Mouse (Mus musculus): Measurements from ENCODE around the gene Stk33. TPM values are rescaled to one million over a fixed set of nuclear protein-coding genes. Genes with fewer than 3 reads are reported as not detected.
A peak's percentile ranks its signal among the peaks of the same experiment; 100 is the strongest.

The Stk33 gene
- polyA plus RNA-seq, 1 experiment = not detected

GRCm38 (mm10) chr7:109265606-109266005 lies 173.3 kb downstream of the Stk33 start:
- TF ChIP-seq CTCF (IDR thresholded peaks at IDR 0.05; ENCODE audit: low read depth, low read length) = no peak
- no peak for TF ChIP-seq POLR2A (IDR thresholded peaks at IDR 0.05; ENCODE audit: borderline replicate concordance, low read depth, low read length)
- H3K4me1 ChIP-seq (ENCODE audit: control insufficient read depth, insufficient read depth, low read length) = no peaks in the 10 kb centered on the region

GRCm38 (mm10) chr7:109255506-109256352 lies 183.2 kb downstream of the Stk33 start:
- TF ChIP-seq POLR2A (IDR thresholded peaks at IDR 0.05; ENCODE audit: borderline replicate concordance, low read depth, low read length) = no peak
- TF ChIP-seq CTCF (IDR thresholded peaks at IDR 0.05; ENCODE audit: low read depth, low read length) = peak; percentile 54
- Histone ChIP-seq H3K27ac (ENCODE audit: insufficient read depth, low read depth, low read length) (no peak overlapping the region), H3K4me1 (ENCODE audit: control insufficient read depth, insufficient read depth, low read length) (no peaks in the 10 kb centered on the region), H3K4me3 (ENCODE audit: insufficient read depth, low read length) (no peak overlapping the region)

More at GRCm38 (mm10) chr7:109265606-109266005, 173.3 kb downstream of the Stk33 start:
- H3K27ac ChIP-seq (ENCODE audit: insufficient read depth, low read depth, low read length) = no peak overlapping the region
- H3K4me3 ChIP-seq (ENCODE audit: insufficient read depth, low read length) = no peak overlapping the region

- Histone ChIP-seq H3K4me1 (ENCODE audit: control insufficient read depth, insufficient read depth, low read length) (no peaks in the 10 kb centered on the region), H3K27ac (ENCODE audit: insufficient read depth, low read depth, low read length) (no peak overlapping the region), H3K4me3 (ENCODE audit: insufficient read depth, low read length) (no peak overlapping the region)
- TF ChIP-seq POLR2A (IDR thresholded peaks at IDR 0.05; ENCODE audit: borderline replicate concordance, low read depth, low read length) (no peak), CTCF (IDR thresholded peaks at IDR 0.05; ENCODE audit: low read depth, low read length) (no peak)
Observed at GRCm38 (mm10) chr7:109251418-109251817, 187.5 kb downstream of the Stk33 start.

GRCm38 (mm10) chr7:109244776-109245175 lies 194.1 kb downstream of the Stk33 start:
- Histone ChIP-seq H3K27ac (ENCODE audit: insufficient read depth, low read depth, low read length) (no peak overlapping the region), H3K4me1 (ENCODE audit: control insufficient read depth, insufficient read depth, low read length) (no peaks in the 10 kb centered on the region), H3K4me3 (ENCODE audit: insufficient read depth, low read length) (no peak overlapping the region)
- TF ChIP-seq CTCF (IDR thresholded peaks at IDR 0.05; ENCODE audit: low read depth, low read length) (no peak), POLR2A (IDR thresholded peaks at IDR 0.05; ENCODE audit: borderline replicate concordance, low read depth, low read length) (no peak)

GRCm38 (mm10) chr7:109241313-109241712 lies 197.6 kb downstream of the Stk33 start:
- H3K27ac ChIP-seq (ENCODE audit: insufficient read depth, low read depth, low read length) = no peak overlapping the region
- H3K4me1 ChIP-seq (ENCODE audit: control insufficient read depth, insufficient read depth, low read length) = no peaks in the 10 kb centered on the region
- H3K4me3 ChIP-seq (ENCODE audit: insufficient read depth, low read length) = no peak overlapping the region
- TF ChIP-seq CTCF (IDR thresholded peaks at IDR 0.05; ENCODE audit: low read depth, low read length) (no peak), POLR2A (IDR thresholded peaks at IDR 0.05; ENCODE audit: borderline replicate concordance, low read depth, low read length) (no peak)

GRCm38 (mm10) chr7:109239346-109239745 lies 199.5 kb downstream of the Stk33 start:
- Histone ChIP-seq H3K27ac (ENCODE audit: insufficient read depth, low read depth, low read length) (no peak overlapping the region), H3K4me1 (ENCODE audit: control insufficient read depth, insufficient read depth, low read length) (no peaks in the 10 kb centered on the region), H3K4me3 (ENCODE audit: insufficient read depth, low read length) (no peak overlapping the region)
- no peak for TF ChIP-seq CTCF (IDR thresholded peaks at IDR 0.05; ENCODE audit: low read depth, low read length)

GRCm38 (mm10) chr7:109238724-109239123 lies 200.2 kb downstream of the Stk33 start:
- Histone ChIP-seq H3K4me3 (ENCODE audit: insufficient read depth, low read length) (no peak overlapping the region), H3K27ac (ENCODE audit: insufficient read depth, low read depth, low read length) (no peak overlapping the region), H3K4me1 (ENCODE audit: control insufficient read depth, insufficient read depth, low read length) (no peaks in the 10 kb centered on the region)
- no peak for TF ChIP-seq CTCF (IDR thresholded peaks at IDR 0.05; ENCODE audit: low read depth, low read length)
- no peak for TF ChIP-seq POLR2A (IDR thresholded peaks at IDR 0.05; ENCODE audit: borderline replicate concordance, low read depth, low read length)

GRCm38 (mm10) chr7:109234882-109235640 lies 203.8 kb downstream of the Stk33 start:
- Histone ChIP-seq H3K4me3 (ENCODE audit: insufficient read depth, low read length) (no peak overlapping the region), H3K4me1 (ENCODE audit: control insufficient read depth, insufficient read depth, low read length) (no peaks in the 10 kb centered on the region), H3K27ac (ENCODE audit: insufficient read depth, low read depth, low read length) (no peak overlapping the region)
- TF ChIP-seq POLR2A (IDR thresholded peaks at IDR 0.05; ENCODE audit: borderline replicate concordance, low read depth, low read length) (no peak), CTCF (IDR thresholded peaks at IDR 0.05; ENCODE audit: low read depth, low read length) (no peak)

- H3K27ac ChIP-seq (ENCODE audit: insufficient read depth, low read depth, low read length) = no peak overlapping the region
- no peak for TF ChIP-seq CTCF (IDR thresholded peaks at IDR 0.05; ENCODE audit: low read depth, low read length)
- TF ChIP-seq POLR2A (IDR thresholded peaks at IDR 0.05; ENCODE audit: borderline replicate concordance, low read depth, low read length) = no peak
- H3K4me3 ChIP-seq (ENCODE audit: insufficient read depth, low read length) = no peak overlapping the region
- H3K4me1 ChIP-seq (ENCODE audit: control insufficient read depth, insufficient read depth, low read length) = no peaks in the 10 kb centered on the region
Observed at GRCm38 (mm10) chr7:109234476-109234875, 204.4 kb downstream of the Stk33 start.

GRCm38 (mm10) chr7:109231881-109232321 lies 207.0 kb downstream of the Stk33 start:
- no peak for TF ChIP-seq CTCF (IDR thresholded peaks at IDR 0.05; ENCODE audit: low read depth, low read length)
- TF ChIP-seq POLR2A (IDR thresholded peaks at IDR 0.05; ENCODE audit: borderline replicate concordance, low read depth, low read length) = no peak
- Histone ChIP-seq H3K4me3 (ENCODE audit: insufficient read depth, low read length) (no peak overlapping the region), H3K27ac (ENCODE audit: insufficient read depth, low read depth, low read length) (no peak overlapping the region), H3K4me1 (ENCODE audit: control insufficient read depth, insufficient read depth, low read length) (no peaks in the 10 kb centered on the region)
